Comparison of ENCODE assay signal across 8 mouse cellular contexts in genomic region chr3:119949041-119949470, GRCm38 (mm10).
DNase-seq lines count a peak whose midpoint lies in the region; ATAC-seq and TF ChIP-seq lines count a peak whose summit lies in the region.

No protein-coding gene starts in this region.

- peaks cover 4% of the 10 kb centered on the region; the same call in 1 of the 2 replicates for H3K4me1 ChIP-seq in heart, embryonic 12.5 days (replicated peaks)
- peaks cover 43% of the 10 kb centered on the region for H3K4me1 ChIP-seq in kidney, embryonic 15.5 days
- no peaks in the 10 kb centered on the region for H3K4me1 ChIP-seq in liver, postnatal 0 days (ENCODE audit: insufficient read depth)
- H3K4me1 ChIP-seq in olfactory bulb, adult 2 months (ENCODE audit: control insufficient read depth, insufficient read depth, low read length) = peaks cover 5% of the 10 kb centered on the region

- peak overlapping the region; percentile 56 for H3K4me2 ChIP-seq in heart, embryonic 12.5 days
- peak overlapping the region; percentile 55 for H3K4me2 ChIP-seq in kidney, embryonic 15.5 days
- H3K4me2 ChIP-seq in liver, postnatal 0 days (ENCODE audit: low read depth, low read length) = peak overlapping the region; percentile 50

- H3K27me3 ChIP-seq in heart, embryonic 12.5 days (replicated peaks) = no peaks in the 10 kb centered on the region
- H3K27me3 ChIP-seq in kidney, embryonic 15.5 days = 0 out of 2 replicates have a peak, but pooled peaks cover 5% of the 10 kb centered on the region
- H3K27me3 ChIP-seq in liver, postnatal 0 days (ENCODE audit: insufficient read depth, low read length) = no peaks in the 10 kb centered on the region

- H3K36me3 ChIP-seq in heart, embryonic 12.5 days = no peaks in the 10 kb centered on the region
- no peaks in the 10 kb centered on the region for H3K36me3 ChIP-seq in kidney, embryonic 15.5 days
- no peaks in the 10 kb centered on the region for H3K36me3 ChIP-seq in liver, postnatal 0 days (replicated peaks; ENCODE audit: insufficient read depth, low read length)

- no peak for TF ChIP-seq POLR2A in olfactory bulb, adult 2 months (IDR thresholded peaks at IDR 0.05; ENCODE audit: insufficient read depth, low read depth, low read length)

- H3K27ac ChIP-seq in heart, embryonic 12.5 days (ENCODE audit: poor library complexity, severe bottlenecking) = no peak overlapping the region
- H3K27ac ChIP-seq in kidney, embryonic 15.5 days = peak overlapping the region; percentile 69
- no peak overlapping the region for H3K27ac ChIP-seq in liver, postnatal 0 days (ENCODE audit: low read depth)
- H3K27ac ChIP-seq in olfactory bulb, adult 2 months (ENCODE audit: insufficient read depth, low read depth, low read length) = no peak overlapping the region

- no peak for TF ChIP-seq CTCF in liver, postnatal 0 days (IDR thresholded peaks at IDR 0.05; ENCODE audit: low read depth)
- TF ChIP-seq CTCF in olfactory bulb, adult 2 months (IDR thresholded peaks at IDR 0.05; ENCODE audit: insufficient read depth, low read depth, low read length) = no peak

- H3K9ac ChIP-seq in heart, embryonic 12.5 days = no peak overlapping the region
- H3K9ac ChIP-seq in kidney, embryonic 15.5 days = no peak overlapping the region
- H3K9ac ChIP-seq in liver, postnatal 0 days (replicated peaks) = no peak overlapping the region

- H3K4me3 ChIP-seq in heart, embryonic 12.5 days = no peak overlapping the region
- peak overlapping the region; percentile 30 for H3K4me3 ChIP-seq in kidney, embryonic 15.5 days (replicated peaks)
- H3K4me3 ChIP-seq in liver, postnatal 0 days (ENCODE audit: low read depth, low read length) = peak overlapping the region; percentile 17; the same call in 1 of the 2 replicates
- H3K4me3 ChIP-seq in olfactory bulb, adult 2 months (ENCODE audit: insufficient read depth, low read depth, low read length) = peak overlapping the region; percentile 28

- H3K9me3 ChIP-seq in heart, embryonic 12.5 days (replicated peaks) = no peaks in the 10 kb centered on the region
- H3K9me3 ChIP-seq in kidney, embryonic 15.5 days (replicated peaks) = no peaks in the 10 kb centered on the region
- H3K9me3 ChIP-seq in liver, postnatal 0 days (ENCODE audit: low read length) = no peaks in the 10 kb centered on the region

- peak; percentile 34 for DNase-seq in urinary bladder, postnatal 14 days (ENCODE audit: low spot score)
- DNase-seq in urinary bladder, postnatal 10 days (ENCODE audit: low spot score) = no peak
- DNase-seq in liver, postnatal 0 days = peak; percentile 48
- DNase-seq in spleen, adult 18-20 months = no peak
- DNase-seq in frontal cortex, postnatal 25 days (ENCODE audit: low spot score in 2 of 2) = no peak

- 53% methylated on average over 17 of the region's 17 CpGs for WGBS in heart, embryonic 12.5 days
- 7% methylated on average over 17 of the region's 17 CpGs for WGBS in kidney, embryonic 15.5 days
- WGBS in liver, postnatal 0 days (ENCODE audit: insufficient replicate concordance) = 50% methylated on average over 17 of the region's 17 CpGs
- WGBS in olfactory bulb, adult 2 months = 6% methylated on average over 17 of the region's 17 CpGs

- ATAC-seq in heart, embryonic 12.5 days (ENCODE audit: insufficient number of reproducible peaks, low FRiP score) = no peak
- ATAC-seq in kidney, embryonic 15.5 days (replicated peaks; ENCODE audit: low FRiP score) = peak; percentile 86
- ATAC-seq in liver, postnatal 0 days = peak; percentile 76

- TF ChIP-seq EP300 in liver, postnatal 0 days (IDR thresholded peaks at IDR 0.05; ENCODE audit: low read depth) = no peak

Comparison
In these comparisons a context has a peak if more than half of its experiments do, and no peak if none do; other contexts are left out.
1. DNase-seq: peak in urinary bladder, postnatal 14 days (single experiment) and liver, postnatal 0 days (single experiment); none in urinary bladder, postnatal 10 days (single experiment), spleen, adult 18-20 months (0 of 2) and frontal cortex, postnatal 25 days (0 of 2).
2. Peak in every context shown above with its lines, with median percentiles within 50 percentile points of each other: H3K4me2 ChIP-seq.